Mouse (Mus musculus) cerebral cortex, adult 2 months (tissue): ENCODE results near the gene Olfr433.

ENCODE experiments used
- WGBS: fragments of 180-500 bp; shearing (Covaris S2); methylation state at CpG from one replicate; pipeline ENCODE4 v1.1.7; 2018; 5-methylcytosine and 5-hydroxymethylcytosine counted together

The Olfr433 gene

DNA sequence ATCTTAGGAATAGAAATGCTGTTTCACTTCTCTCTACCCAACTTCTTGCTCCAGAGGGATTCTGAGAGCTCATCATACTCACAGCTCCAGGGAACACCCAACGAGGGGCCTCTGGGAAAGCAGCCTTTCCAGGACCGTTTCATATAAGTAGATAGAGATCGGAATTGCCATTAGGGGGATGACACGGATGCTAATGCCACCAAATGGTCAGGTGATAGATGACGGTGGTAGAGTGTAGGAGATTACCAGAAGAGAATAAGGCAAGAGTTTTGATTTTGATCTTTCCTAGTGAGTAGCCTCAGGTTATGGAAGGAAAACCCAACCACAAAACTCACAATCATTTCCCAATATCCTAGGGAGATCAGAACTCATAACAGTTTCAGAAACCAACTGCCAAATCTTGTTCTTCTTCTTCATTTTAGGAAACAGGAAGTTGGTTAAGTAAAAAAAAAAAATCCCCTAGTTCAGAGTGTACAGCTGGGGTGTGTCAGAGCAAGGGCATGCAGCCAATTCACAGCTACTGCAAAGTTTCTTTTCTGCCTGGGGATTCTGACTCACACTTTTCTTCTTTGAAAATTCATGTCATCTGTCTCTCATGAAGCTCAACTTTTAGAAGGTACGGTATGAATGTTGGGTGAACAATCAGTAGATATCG is at the start of gene Olfr433:
Gene Olfr433 (plus strand): TSS at position 183 of the 655 bp plus-strand sequence.
- WGBS = 80% methylated on average over 7 of the region's 7 CpGs

DNA sequence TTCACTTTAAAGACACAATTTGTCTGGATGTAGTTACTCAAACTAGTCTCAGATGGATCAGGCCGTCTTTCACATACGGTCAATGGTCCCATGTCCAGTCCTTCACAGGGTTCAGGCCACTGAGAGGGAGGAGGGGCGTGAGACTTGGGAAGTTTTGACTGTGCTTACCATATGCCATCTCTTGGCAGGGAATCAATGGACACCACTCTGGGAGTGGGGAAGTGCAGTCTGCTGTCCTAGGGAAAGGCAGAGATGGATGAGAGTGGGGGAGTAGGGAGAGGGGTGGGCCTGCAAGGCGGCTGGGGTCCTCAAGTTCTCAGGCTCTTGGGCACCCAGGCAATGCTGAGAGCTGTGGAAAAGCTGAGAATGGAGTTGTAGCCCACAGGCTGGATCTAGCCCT is 45.5 kb upstream of the Olfr433 start:
- 93% methylated on average over 4 of the region's 4 CpGs for WGBS

DNA sequence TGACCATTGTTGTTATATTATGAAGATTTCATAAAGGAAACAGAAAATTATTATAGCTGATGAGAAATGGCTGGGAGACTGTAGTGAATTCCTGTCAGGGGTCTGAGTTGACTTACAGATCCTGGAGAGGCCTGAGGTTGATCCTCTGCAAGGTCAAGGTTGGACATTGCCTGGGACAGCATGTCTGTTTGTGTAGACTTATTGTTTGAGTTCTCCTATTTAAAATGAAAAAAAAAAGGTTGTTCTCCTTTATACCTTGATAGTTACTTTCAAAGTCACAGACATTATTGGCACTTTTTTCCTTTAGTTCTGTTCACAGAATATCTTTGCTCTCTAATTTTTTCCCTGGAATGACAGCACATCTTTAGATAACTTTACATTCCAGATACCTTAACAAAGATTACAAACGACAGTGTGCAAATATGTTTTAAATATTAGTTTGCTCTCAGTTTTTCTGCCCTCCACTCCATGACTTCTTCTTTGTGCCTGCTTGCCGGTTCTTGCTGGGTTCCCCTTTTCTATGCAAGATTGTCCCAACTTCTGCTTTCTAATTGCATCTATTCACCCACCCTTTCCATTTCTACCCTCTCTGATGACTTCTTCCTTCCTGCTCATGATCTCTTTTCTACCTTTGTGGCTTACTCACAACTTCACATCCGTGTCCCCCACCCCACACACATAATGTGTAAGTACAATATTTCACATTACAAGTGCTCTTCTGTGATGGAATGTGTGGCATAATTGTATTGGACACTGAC is 36.0 kb upstream of the Olfr433 start:
- WGBS = 86% methylated on average over 2 of the region's 3 CpGs

DNA sequence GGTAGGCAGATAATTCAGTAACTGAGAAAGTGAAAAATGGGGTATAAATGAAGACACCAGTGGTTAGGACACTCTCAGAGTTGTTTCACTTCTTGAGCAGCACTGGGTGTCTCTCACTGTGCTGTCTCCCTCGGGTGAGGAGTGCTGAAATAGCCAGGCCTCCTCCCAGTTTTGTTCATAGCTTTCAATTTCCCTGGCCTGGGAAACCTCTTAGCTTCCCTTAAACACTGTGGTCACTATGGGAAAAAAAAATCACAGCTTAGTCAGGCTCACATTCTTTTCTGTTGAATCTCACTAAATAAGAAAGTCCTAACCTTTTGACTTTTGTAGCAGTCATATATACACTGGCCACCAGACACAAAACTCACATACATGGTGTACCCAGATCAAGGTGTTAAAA is 8.8 kb upstream of the Olfr433 start, which contains the start of gene Ifi205:
Gene Ifi205 (minus strand): TSS at position 113 of the 400 bp plus-strand sequence.
- 40% methylated on average over 1 of the region's 1 CpGs for WGBS

DNA sequence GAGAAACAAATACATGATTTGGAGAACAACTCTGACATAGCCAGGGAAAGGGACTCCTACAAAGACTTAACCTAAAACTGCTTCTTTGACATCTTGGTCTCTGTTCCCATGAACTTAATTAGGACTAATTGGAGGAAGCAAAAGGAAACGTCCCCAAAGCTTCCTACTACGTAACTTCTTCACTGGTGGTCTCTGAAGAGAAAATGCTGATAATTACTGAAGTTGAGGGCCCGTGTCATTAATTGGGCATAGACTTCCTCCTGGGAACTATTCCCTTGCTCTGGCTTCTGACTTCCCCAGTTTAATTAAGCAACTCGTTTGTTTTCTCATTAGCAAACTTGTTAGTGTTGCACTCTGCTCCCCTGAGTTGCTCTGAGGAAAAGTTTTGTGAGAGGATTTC is 4.7 kb upstream of the Olfr433 start:
- WGBS = 54% methylated on average over 4 of the region's 4 CpGs

DNA sequence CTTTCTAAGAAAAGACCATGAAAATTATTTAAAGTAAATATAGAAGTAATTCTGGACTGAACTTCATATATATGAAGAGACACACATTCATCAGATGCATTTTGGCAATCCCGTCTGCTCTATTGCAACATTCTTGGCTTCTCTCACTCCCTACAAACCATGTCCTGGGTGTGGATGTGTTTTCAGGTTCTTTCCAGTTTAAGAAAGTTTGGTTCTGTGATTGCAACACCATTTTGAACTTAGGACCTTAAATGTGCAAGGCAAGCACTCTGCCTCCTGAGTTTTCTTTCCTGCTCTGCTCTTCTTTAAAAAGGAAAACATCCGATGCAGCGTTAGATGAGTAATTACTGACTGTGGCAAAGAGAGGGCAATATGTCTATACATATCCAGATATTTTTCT is 2.0 kb upstream of the Olfr433 start:
- WGBS = 92% methylated on average over 3 of the region's 3 CpGs

DNA sequence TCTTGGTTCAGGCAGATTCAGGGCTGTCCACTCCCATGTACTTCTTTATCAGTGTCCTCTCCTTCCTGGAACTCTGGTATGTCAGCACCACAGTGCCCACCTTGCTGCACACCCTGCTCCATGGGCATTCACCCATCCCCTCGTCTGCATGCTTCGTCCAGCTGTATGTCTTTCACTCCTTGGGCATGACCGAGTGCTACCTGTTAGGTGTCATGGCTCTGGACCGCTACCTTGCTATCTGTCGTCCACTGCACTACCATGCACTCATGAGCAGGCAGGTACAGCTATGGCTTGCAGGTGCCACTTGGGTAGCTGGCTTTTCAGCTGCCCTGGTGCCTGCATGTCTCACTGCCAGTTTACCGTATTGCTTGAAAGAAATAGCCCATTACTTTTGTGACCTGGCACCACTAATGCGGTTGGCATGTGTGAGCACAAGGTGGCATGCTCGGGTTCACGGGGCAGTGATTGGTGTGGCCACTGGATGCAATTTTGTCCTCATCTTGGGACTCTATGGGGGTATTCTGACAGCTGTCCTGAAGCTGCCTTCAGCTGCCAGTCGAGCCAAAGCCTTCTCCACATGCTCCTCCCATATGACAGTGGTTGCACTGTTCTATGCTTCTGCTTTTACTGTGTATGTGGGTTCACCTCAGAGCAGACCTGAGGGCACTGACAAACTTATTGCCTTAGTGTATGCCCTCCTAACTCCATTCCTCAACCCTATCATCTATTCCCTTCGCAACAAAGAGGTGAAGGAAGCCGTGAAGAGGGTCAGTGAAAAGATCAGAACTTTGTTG is 1.8 kb downstream of the Olfr433 start:
- 92% methylated on average over 12 of the region's 12 CpGs for WGBS

DNA sequence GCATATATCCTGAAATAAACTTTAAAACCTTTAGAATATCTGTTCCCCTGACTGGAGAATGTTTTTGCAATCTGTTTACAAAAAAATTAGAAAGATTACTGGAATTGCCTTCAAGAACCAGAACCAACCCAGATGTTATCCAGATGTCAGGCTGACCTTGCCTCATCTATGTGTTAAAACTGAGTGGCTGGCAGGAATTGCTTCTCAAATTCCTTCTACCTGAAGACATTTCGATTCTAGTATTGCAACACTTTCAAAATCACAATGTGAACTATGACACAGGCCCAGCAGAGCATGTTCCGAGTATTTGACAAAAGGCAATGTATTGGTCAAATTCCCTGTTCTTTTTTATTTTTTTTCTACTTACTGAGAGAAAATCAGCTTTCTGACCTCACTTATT is 3.9 kb downstream of the Olfr433 start:
- 72% methylated on average over 2 of the region's 2 CpGs for WGBS

DNA sequence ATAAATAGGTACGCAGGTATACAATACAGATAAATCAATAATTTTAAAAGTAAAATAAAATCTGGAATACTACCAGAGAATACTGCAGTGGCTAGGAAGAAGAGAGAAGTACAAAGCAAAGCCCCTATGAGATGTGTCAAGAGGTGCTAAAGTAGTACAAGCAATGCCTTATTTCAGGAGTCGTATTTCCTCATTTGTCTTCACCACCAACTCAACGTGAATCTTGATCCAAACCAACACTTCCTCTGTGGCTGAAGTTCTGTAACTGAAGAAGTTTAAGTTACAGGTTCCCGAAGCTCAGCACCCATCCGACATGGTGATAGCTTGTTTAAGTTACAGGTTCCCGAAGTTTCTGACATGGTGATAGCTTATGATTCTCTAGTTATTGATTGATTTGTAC is 7.7 kb downstream of the Olfr433 start:
- 85% methylated on average over 6 of the region's 6 CpGs for WGBS

DNA sequence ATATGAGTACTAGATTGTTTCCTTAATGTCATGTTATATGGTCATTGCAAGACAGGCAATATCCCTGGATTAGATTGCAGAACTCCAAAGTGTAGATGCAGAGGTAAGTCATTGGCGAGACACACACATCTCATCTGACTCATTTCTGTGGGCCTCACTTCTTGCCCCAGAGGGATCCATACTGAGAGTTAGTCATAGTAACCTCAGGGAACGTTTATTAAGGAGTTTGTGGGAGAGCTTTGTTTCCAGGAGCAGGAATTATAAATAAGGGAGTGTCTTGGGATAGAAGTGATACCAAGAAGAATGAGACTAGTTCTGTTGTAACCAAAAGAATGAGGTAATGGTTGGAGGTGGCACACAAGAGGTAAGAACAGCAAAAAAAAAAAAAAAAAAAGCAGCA is 8.4 kb downstream of the Olfr433 start, which contains the start of gene Olfr432:
Gene Olfr432 (plus strand): TSS at position 313 of the 400 bp plus-strand sequence.
- WGBS = 73% methylated on average over 2 of the region's 2 CpGs

DNA sequence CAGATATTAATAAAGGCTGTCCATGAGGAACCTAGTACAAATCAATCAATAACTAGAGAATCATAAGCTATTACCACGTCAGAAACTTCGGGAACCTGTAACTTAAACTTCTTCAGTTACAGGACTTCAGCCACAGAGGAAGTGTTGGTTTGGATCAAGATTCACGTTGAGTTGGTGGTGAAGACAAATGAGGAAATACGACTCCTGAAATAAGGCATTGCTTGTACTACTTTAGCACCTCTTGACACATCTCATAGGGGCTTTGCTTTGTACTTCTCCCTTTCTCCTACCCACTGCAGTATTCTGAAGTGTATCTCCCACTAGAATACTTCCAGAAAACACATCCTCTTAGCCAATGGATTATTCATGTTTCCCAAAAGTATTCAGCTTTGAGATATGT is 8.9 kb downstream of the Olfr433 start:
- WGBS = 82% methylated on average over 4 of the region's 4 CpGs

DNA sequence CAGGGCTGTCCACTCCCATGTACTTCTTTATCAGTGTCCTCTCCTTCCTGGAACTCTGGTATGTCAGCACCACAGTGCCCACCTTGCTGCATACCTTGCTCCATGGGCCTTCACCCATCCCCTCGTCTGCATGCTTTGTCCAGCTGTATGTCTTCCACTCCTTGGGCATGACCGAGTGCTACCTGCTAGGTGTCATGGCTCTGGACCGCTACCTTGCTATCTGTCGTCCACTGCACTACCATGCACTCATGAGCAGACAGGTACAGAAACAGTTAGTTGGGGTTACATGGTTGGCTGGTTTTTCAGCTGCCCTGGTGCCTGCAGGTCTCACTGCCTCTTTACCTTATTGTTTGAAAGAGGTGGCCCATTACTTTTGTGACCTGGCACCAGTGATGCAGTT is 10.0 kb downstream of the Olfr433 start:
- 92% methylated on average over 4 of the region's 4 CpGs for WGBS

DNA sequence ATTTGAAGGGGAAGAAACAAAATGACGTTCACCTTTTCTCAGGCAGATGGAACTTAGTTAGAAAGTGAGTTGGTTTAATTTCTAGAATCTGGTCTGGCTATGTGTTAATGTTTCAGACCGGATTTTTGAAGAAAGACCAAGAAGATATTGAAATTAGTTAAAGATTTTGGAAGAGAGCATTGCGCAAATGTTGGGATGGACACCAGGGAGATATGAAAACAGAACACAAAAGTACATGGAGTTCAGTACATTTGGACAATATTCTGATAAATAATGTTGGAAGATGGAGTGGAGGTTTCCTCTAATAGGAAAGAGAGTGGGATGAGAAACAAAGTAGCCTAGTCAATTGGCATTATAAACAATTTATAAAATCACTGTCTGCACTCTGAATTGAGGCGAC is 11.0 kb downstream of the Olfr433 start:
- WGBS = 87% methylated on average over 4 of the region's 4 CpGs

DNA sequence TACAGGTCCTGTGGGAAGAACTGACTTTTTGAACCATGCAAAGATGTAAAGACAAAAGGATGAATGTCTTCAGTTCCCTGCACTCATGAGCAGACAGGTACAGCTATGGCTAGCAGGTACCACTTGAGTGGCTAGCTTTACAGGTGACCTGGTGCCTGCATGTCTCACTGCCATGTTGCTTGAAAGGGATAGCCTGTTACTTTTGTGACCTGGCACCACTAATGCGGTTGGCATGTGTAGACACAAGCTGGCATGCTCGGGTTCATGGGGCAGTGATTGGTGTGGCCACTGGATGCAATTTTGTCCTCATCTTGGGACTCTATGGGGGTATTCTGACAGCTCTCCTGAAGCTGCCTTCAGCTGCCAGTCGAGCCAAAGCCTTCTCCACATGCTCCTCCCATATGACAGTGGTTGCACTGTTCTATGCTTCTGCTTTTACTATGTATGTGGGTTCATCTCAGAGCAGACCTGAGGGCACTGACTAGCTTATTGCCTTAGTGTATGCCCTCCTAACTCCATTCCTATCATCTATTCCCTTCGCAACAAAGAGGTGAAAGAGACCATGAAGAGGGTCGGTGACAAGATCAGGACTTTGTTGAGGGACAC is 11.5 kb downstream of the Olfr433 start:
- WGBS = 80% methylated on average over 5 of the region's 5 CpGs

DNA sequence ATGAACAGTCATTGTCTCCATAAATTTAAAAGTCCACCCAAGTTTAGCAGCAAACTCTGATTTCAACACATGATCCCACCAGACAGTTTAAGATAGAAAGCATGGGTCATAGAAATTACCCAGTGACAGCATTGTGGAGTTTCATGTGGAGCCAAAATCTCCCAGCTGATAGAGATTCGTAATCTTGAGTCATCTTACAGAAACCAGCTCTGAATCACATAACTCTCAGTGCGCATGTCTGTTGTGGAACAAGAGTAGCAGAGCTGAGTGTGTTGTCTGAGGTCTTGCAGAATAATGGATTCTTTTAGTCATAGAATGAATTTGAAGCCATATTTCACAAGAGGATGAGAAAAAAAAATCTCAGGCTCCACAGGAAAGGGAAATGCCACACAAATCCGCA is 12.5 kb downstream of the Olfr433 start:
- WGBS = 58% methylated on average over 3 of the region's 3 CpGs

DNA sequence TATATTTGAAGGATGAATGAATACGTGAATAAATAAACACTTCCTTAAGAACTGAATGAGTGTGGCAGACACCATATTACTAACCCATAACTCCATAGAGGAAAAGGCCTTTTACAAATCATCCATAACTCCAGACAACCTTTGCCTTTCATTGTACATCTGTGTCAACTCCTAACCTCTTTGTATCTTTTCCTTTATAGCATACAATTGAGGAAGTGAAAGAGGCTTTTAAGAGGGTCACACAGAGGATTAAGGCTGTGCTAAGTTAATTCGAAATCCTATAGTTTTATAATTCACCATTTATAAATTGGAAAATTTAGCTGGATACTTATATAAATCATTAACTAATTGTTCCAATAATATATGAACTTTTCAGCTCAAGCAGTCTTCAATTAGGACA is 14.7 kb downstream of the Olfr433 start:
- WGBS = 76% methylated on average over 2 of the region's 2 CpGs

DNA sequence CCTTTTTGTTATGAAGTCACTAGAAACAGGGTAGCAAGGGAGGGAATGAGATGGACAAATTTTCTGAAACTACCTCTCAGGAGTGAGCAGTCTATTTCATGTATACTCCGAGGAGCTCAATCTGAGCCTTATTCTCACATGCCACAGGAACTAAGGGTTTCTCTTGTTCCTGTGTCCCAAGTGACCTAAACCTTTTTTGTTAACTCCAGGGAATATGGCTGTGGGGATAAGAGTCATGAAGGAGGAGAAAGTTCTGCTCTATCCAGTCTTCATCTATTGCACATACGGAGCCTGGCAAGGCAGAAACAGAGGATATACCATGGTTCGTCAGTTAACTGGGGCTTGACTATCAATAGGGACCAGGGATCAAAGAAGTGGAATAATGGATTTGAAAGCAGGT is 25.8 kb downstream of the Olfr433 start, which contains the start of gene Olfr430:
Gene Olfr430 (plus strand): TSS at position 301 of the 400 bp plus-strand sequence.
- WGBS = 85% methylated on average over 3 of the region's 3 CpGs

DNA sequence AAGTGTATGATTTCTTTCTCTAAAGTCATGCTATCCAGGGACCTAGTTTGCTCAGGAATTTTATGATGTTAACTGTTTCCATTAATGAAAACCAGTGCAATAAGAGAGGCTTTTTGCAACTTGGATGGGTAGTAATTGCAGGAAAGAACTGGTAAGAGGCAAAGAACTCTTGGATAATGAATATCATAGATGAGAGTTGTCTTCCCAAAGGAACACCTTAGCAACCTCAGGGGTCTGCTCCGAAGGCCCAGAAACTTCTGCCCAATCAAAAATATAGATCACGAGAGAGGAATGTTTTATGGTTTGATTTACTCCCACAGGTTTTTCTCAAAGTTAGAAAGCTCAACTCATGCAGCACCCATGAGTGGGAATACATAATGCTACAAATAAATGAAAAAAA is 43.5 kb downstream of the Olfr433 start, which contains the start of gene Olfr429:
Gene Olfr429 (plus strand): TSS at position 301 of the 400 bp plus-strand sequence.
- 87% methylated on average over 2 of the region's 2 CpGs for WGBS
